Mouse (Mus musculus): ENCODE measurements around the gene Gsap.

DNA sequence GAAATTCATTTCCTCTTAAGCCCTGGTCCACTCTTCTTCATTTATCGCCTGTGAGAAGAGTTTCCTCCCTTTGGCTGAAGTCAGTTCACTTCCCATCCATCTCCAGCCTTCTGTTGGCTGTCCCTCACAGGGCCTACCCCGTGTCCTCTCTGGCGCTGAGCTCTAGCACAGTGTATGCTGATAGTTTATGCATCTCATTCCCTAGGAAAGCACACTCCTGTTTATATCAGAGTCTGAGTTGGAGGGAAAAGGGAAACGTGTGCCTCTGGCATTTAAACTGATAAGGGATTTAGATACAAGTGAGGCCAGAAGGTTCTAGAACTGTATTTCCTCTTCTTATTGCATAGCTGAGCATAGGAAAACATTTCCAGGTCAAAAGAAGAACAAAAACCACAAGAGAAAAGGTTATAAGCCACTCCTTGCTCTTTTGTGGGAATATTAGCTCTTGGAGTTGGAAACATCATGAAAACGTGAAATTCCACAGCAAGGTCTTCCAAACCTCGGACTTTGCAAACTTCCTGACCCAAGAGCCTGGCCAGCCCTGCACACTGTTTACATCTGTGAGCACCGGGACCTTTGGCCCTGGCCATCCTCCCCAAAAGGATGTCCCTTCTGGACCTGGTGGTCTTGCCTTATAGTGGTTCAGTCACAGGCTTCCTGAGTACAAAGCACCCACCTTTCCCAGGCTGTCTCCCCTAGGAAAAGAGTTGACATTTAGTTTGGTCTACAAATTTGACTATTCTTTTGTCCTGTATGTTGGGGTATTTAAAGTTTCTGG, 102.8 kb downstream of the Gsap start:
- no peak for TF ChIP-seq CTCF (IDR thresholded peaks at IDR 0.05; ENCODE audit: control insufficient read depth, insufficient read depth, insufficient replicate concordance, low read depth, low read length)
- TF ChIP-seq POLR2A (IDR thresholded peaks at IDR 0.05; ENCODE audit: control insufficient read depth, low read depth, low read length): no peak

Data from testis, adult 2 months (tissue).